Mouse (Mus musculus): ENCODE data around the gene Sema5a. TPM values are rescaled to one million over a fixed set of nuclear protein-coding genes. Genes with fewer than 3 reads are reported as not detected.

Sema5a gene
- total and polyA plus RNA-seq, 3 experiments, result 0.17 to 0.27 (median 0.17) TPM

GRCm38 (mm10) chr15:32433833-32434155 lies 189.2 kb downstream of the Sema5a start:
- H3K4me1 ChIP-seq (ENCODE audit: control insufficient read depth in 1 of 2, insufficient read depth in 2 of 2), result no peaks in the 10 kb centered on the region
- no peaks in the 10 kb centered on the region for H3K27me3 ChIP-seq (replicated peaks)
- H3K4me3 ChIP-seq (replicated peaks in 1 of 3; ENCODE audit: low read depth in 2 of 3, low read length in 2 of 3, poor library complexity in 1 of 3), result no peak overlapping the region
- H3K4me2 ChIP-seq (ENCODE audit: insufficient read depth, low read depth, poor library complexity, severe bottlenecking), result no peak overlapping the region
- TF ChIP-seq CTCF (conservative IDR thresholded peaks at IDR 0.05 in 1 of 2, IDR thresholded peaks at IDR 0.05 in 1 of 2; ENCODE audit: low read depth in 2 of 2, low read length in 2 of 2), result no peak
- no peak for TF ChIP-seq NELFE (IDR thresholded peaks at IDR 0.05; ENCODE audit: low read depth, low read length)
- TF ChIP-seq ZNF384 (IDR thresholded peaks at IDR 0.05; ENCODE audit: low read depth, low read length), result no peak
- TF ChIP-seq ZC3H11A (IDR thresholded peaks at IDR 0.05; ENCODE audit: low read depth, low read length), result no peak
- TF ChIP-seq RAD21 (IDR thresholded peaks at IDR 0.05; ENCODE audit: low read depth, low read length), result no peak
- TF ChIP-seq KAT2A (IDR thresholded peaks at IDR 0.05; ENCODE audit: insufficient replicate concordance, low read length), result no peak
- TF ChIP-seq MYC (IDR thresholded peaks at IDR 0.05; ENCODE audit: low read depth, low read length), result no peak
- no peak for TF ChIP-seq JUN (IDR thresholded peaks at IDR 0.05; ENCODE audit: insufficient read depth, low read depth, low read length)
- H3K9ac ChIP-seq (ENCODE audit: insufficient read depth, low read depth), result no peak overlapping the region
- H3K79me2 ChIP-seq (replicated peaks; ENCODE audit: control insufficient read depth, extremely low read depth, insufficient read depth, poor library complexity, severe bottlenecking), result no peaks in the 10 kb centered on the region
- no peak for DNase-seq (ENCODE audit: extremely low read depth)
- H3K9me3 ChIP-seq (replicated peaks; ENCODE audit: low read length), result no peaks in the 10 kb centered on the region
- no peaks in the 10 kb centered on the region for H3K36me3 ChIP-seq (replicated peaks in 1 of 2; ENCODE audit: control insufficient read depth in 1 of 2, insufficient read depth in 1 of 2, low read length in 1 of 2)
- dilution Hi-C loops (cut with MboI; ENCODE audit: extremely low pct_ligation_motif_present, extremely low pct_unique_long_range_greater_than_20kb, low sequenced_read_pairs) (no loop called here), in situ Hi-C loops (cut with MboI; ENCODE audit: low pct_ligation_motif_present, low pct_unique_long_range_greater_than_20kb, low sequenced_read_pairs) (loop anchor here (10.0 to 25.0 kb wide), 2 partner anchors 189 to 421 kb away; partner anchors contain the start of gene Sema5a)
- H3K27ac ChIP-seq (ENCODE audit: insufficient read depth, low read depth), result no peak overlapping the region

- TF ChIP-seq BHLHE40 (IDR thresholded peaks at IDR 0.05; ENCODE audit: low read depth, low read length), result no peak
- Histone ChIP-seq H3K4me3 (replicated peaks in 1 of 3; ENCODE audit: low read depth in 2 of 3, low read length in 2 of 3, poor library complexity in 1 of 3) (no peak overlapping the region), H3K4me1 (ENCODE audit: control insufficient read depth in 1 of 2, insufficient read depth in 2 of 2) (no peaks in the 10 kb centered on the region), H3K9me3 (replicated peaks; ENCODE audit: low read length) (no peaks in the 10 kb centered on the region), H3K4me2 (ENCODE audit: insufficient read depth, low read depth, poor library complexity, severe bottlenecking) (no peak overlapping the region), H3K79me2 (replicated peaks; ENCODE audit: control insufficient read depth, extremely low read depth, insufficient read depth, poor library complexity, severe bottlenecking) (no peaks in the 10 kb centered on the region), H3K27me3 (replicated peaks) (no peaks in the 10 kb centered on the region), H3K36me3 (replicated peaks in 1 of 2; ENCODE audit: control insufficient read depth in 1 of 2, insufficient read depth in 1 of 2, low read length in 1 of 2) (no peaks in the 10 kb centered on the region), H3K27ac (ENCODE audit: insufficient read depth, low read depth) (no peak overlapping the region), H3K9ac (ENCODE audit: insufficient read depth, low read depth) (no peak overlapping the region)
- no peak for DNase-seq (ENCODE audit: extremely low read depth)
- in situ Hi-C loops (cut with MboI; ENCODE audit: low pct_ligation_motif_present, low pct_unique_long_range_greater_than_20kb, low sequenced_read_pairs), result loop anchor here (10.0 to 25.0 kb wide), 2 partner anchors 189 to 422 kb away; partner anchors contain the start of gene Sema5a
- dilution Hi-C loops (cut with MboI; ENCODE audit: extremely low pct_ligation_motif_present, extremely low pct_unique_long_range_greater_than_20kb, low sequenced_read_pairs), result no loop called here
These were observed 189.7 kb downstream of the Sema5a start for GRCm38 (mm10) chr15:32434274-32434673.

GRCm38 (mm10) chr15:32437654-32438053 lies 193.0 kb downstream of the Sema5a start:
- peak; percentile 68 for DNase-seq (ENCODE audit: extremely low read depth)
- Histone ChIP-seq H3K27me3 (replicated peaks) (no peaks in the 10 kb centered on the region), H3K4me3 (replicated peaks in 1 of 3; ENCODE audit: low read depth in 2 of 3, low read length in 2 of 3, poor library complexity in 1 of 3) (no peak overlapping the region), H3K9me3 (replicated peaks; ENCODE audit: low read length) (no peaks in the 10 kb centered on the region), H3K4me2 (ENCODE audit: insufficient read depth, low read depth, poor library complexity, severe bottlenecking) (no peak overlapping the region), H3K79me2 (replicated peaks; ENCODE audit: control insufficient read depth, extremely low read depth, insufficient read depth, poor library complexity, severe bottlenecking) (no peaks in the 10 kb centered on the region), H3K4me1 (ENCODE audit: control insufficient read depth in 1 of 2, insufficient read depth in 2 of 2) (no peaks in the 10 kb centered on the region), H3K36me3 (replicated peaks in 1 of 2; ENCODE audit: control insufficient read depth in 1 of 2, insufficient read depth in 1 of 2, low read length in 1 of 2) (no peaks in the 10 kb centered on the region), H3K27ac (ENCODE audit: insufficient read depth, low read depth) (no peak overlapping the region), H3K9ac (ENCODE audit: insufficient read depth, low read depth) (no peak overlapping the region)
- dilution Hi-C loops (cut with MboI; ENCODE audit: extremely low pct_ligation_motif_present, extremely low pct_unique_long_range_greater_than_20kb, low sequenced_read_pairs), result no loop called here
- TF ChIP-seq SMC3 (IDR thresholded peaks at IDR 0.05; ENCODE audit: low read depth, low read length) (peak; percentile 89), CTCF (conservative IDR thresholded peaks at IDR 0.05 in 1 of 2, IDR thresholded peaks at IDR 0.05 in 1 of 2; ENCODE audit: low read depth in 2 of 2, low read length in 2 of 2) (peak; percentile 53 to 81; a peak in 3 of 4 replicates), HCFC1 (IDR thresholded peaks at IDR 0.05; ENCODE audit: low read depth, low read length) (no peak), RAD21 (IDR thresholded peaks at IDR 0.05; ENCODE audit: low read depth, low read length) (peak; percentile 66)
- in situ Hi-C loops (cut with MboI; ENCODE audit: low pct_ligation_motif_present, low pct_unique_long_range_greater_than_20kb, low sequenced_read_pairs), result loop anchor here (10.0 to 25.0 kb wide), 2 partner anchors 193 to 425 kb away; partner anchors contain the start of gene Sema5a

All from CH12.LX (cell line).